Mouse (Mus musculus) cerebellum, postnatal 25 days (tissue): Measurements from ENCODE around the gene Atg10.
"Not testable (repeated sequence)": the region's sequence is repeated elsewhere in the genome, so short reads cannot be mapped to it uniquely, and the experiment has no call there.

Experiments
- DNase-seq, 2 experiments: peaks; one replicate each; pipeline ENCODE4 v3.0.0; 2021; ENCODE audit warnings: mixed read lengths in 2 of 2

Atg10 gene

GRCm38 (mm10) chr13:90929847-90930246 lies 293.9 kb downstream of the Atg10 start:
- peak; percentile 56 to 81 for DNase-seq

- DNase-seq = not testable (repeated sequence)
Observed at GRCm38 (mm10) chr13:90928266-90928665, 295.5 kb downstream of the Atg10 start.

- DNase-seq = no peak
Observed at GRCm38 (mm10) chr13:90926938-90927633, 296.7 kb downstream of the Atg10 start.

GRCm38 (mm10) chr13:90926125-90926765 lies 297.5 kb downstream of the Atg10 start:
- no peak for DNase-seq

- DNase-seq = no peak
Observed at GRCm38 (mm10) chr13:90925191-90925590, 298.6 kb downstream of the Atg10 start.

GRCm38 (mm10) chr13:90924072-90924471 lies 299.7 kb downstream of the Atg10 start:
- no peak for DNase-seq

GRCm38 (mm10) chr13:90923617-90924016 lies 300.2 kb downstream of the Atg10 start:
- DNase-seq = not testable (repeated sequence)

- DNase-seq = peak; percentile 89 to 93
Observed at GRCm38 (mm10) chr13:90922751-90923612, 300.8 kb downstream of the Atg10 start, which contains the start of gene Rps23. TSS of gene Rps23 (plus strand) at chr13:90922958.

GRCm38 (mm10) chr13:90914721-90915120 lies 309.0 kb downstream of the Atg10 start:
- no peak for DNase-seq

GRCm38 (mm10) chr13:90913675-90914192 lies 310.0 kb downstream of the Atg10 start:
- DNase-seq = no peak

GRCm38 (mm10) chr13:90912760-90913674 lies 310.8 kb downstream of the Atg10 start:
- DNase-seq = no peak

GRCm38 (mm10) chr13:90907376-90907775 lies 316.4 kb downstream of the Atg10 start:
- no peak for DNase-seq

- DNase-seq = no peak
Observed at GRCm38 (mm10) chr13:90905176-90905575, 318.6 kb downstream of the Atg10 start, which contains the start of gene Atp6ap1l. TSS of gene Atp6ap1l (minus strand) at chr13:90905355.

- no peak for DNase-seq
Observed at GRCm38 (mm10) chr13:90896821-90897220, 326.9 kb downstream of the Atg10 start.

- DNase-seq = peak; percentile 28 to 66
Observed at GRCm38 (mm10) chr13:90896098-90896497, 327.7 kb downstream of the Atg10 start.

- DNase-seq = no peak
Observed at GRCm38 (mm10) chr13:90894819-90895218, 328.9 kb downstream of the Atg10 start.

- no peak for DNase-seq
Observed at GRCm38 (mm10) chr13:90890111-90890510, 333.7 kb downstream of the Atg10 start.

GRCm38 (mm10) chr13:90886568-90886983 lies 337.2 kb downstream of the Atg10 start:
- peak; percentile 66 to 78 for DNase-seq

- DNase-seq = no peak
Observed at GRCm38 (mm10) chr13:90885856-90886532, 337.8 kb downstream of the Atg10 start.
